Mouse (Mus musculus): Measurements from ENCODE around the gene Itsn2.
"Not testable (repeated sequence)": the region's sequence is repeated elsewhere in the genome, so short reads cannot be mapped to it uniquely, and the experiment has no call there.

Gene Itsn2

GRCm38 (mm10) chr12:4598666-4599428 lies 6.4 kb downstream of the Itsn2 start:
- DNase-seq (ENCODE audit: low spot score): no peak

- DNase-seq (ENCODE audit: low spot score): no peak
Observed at GRCm38 (mm10) chr12:4599713-4600112, 7.3 kb downstream of the Itsn2 start.

- no peak for DNase-seq (ENCODE audit: low spot score)
Observed at GRCm38 (mm10) chr12:4606625-4607024, 14.2 kb downstream of the Itsn2 start.

- DNase-seq (ENCODE audit: low spot score): no peak
Observed at GRCm38 (mm10) chr12:4614722-4615121, 22.3 kb downstream of the Itsn2 start.

GRCm38 (mm10) chr12:4624201-4624600 lies 31.8 kb downstream of the Itsn2 start:
- no peak for DNase-seq (ENCODE audit: low spot score)

- no peak for DNase-seq (ENCODE audit: low spot score)
Observed at GRCm38 (mm10) chr12:4632957-4633356, 40.5 kb downstream of the Itsn2 start.

- DNase-seq (ENCODE audit: low spot score): no peak
Observed at GRCm38 (mm10) chr12:4638438-4638837, 46.0 kb downstream of the Itsn2 start.

GRCm38 (mm10) chr12:4640737-4641136 lies 48.3 kb downstream of the Itsn2 start:
- DNase-seq (ENCODE audit: low spot score): no peak

- no peak for DNase-seq (ENCODE audit: low spot score)
Observed at GRCm38 (mm10) chr12:4656813-4657212, 64.4 kb downstream of the Itsn2 start.

GRCm38 (mm10) chr12:4664929-4665674 lies 72.7 kb downstream of the Itsn2 start:
- DNase-seq (ENCODE audit: low spot score): no peak

GRCm38 (mm10) chr12:4665675-4666037 lies 73.2 kb downstream of the Itsn2 start:
- DNase-seq (ENCODE audit: low spot score): no peak

GRCm38 (mm10) chr12:4676336-4676735 lies 83.9 kb downstream of the Itsn2 start:
- DNase-seq (ENCODE audit: low spot score): no peak

- no peak for DNase-seq (ENCODE audit: low spot score)
Observed at GRCm38 (mm10) chr12:4679971-4680370, 87.5 kb downstream of the Itsn2 start.

- no peak for DNase-seq (ENCODE audit: low spot score)
Observed at GRCm38 (mm10) chr12:4685441-4685840, 93.0 kb downstream of the Itsn2 start.

- no peak for DNase-seq (ENCODE audit: low spot score)
Observed at GRCm38 (mm10) chr12:4688386-4688785, 95.9 kb downstream of the Itsn2 start.

- no peak for DNase-seq (ENCODE audit: low spot score)
Observed at GRCm38 (mm10) chr12:4689341-4689740, 96.9 kb downstream of the Itsn2 start.

- DNase-seq (ENCODE audit: low spot score): no peak
Observed at GRCm38 (mm10) chr12:4691193-4691592, 98.8 kb downstream of the Itsn2 start.

- no peak for DNase-seq (ENCODE audit: low spot score)
Observed at GRCm38 (mm10) chr12:4694534-4694933, 102.1 kb downstream of the Itsn2 start.

GRCm38 (mm10) chr12:4705626-4706025 lies 113.2 kb downstream of the Itsn2 start:
- not testable (repeated sequence) for DNase-seq (ENCODE audit: low spot score)

- no peak for DNase-seq (ENCODE audit: low spot score)
Observed at GRCm38 (mm10) chr12:4706175-4706574, 113.7 kb downstream of the Itsn2 start.

GRCm38 (mm10) chr12:4706901-4707300 lies 114.5 kb downstream of the Itsn2 start:
- no peak for DNase-seq (ENCODE audit: low spot score)

GRCm38 (mm10) chr12:4707488-4708017 lies 115.1 kb downstream of the Itsn2 start:
- DNase-seq (ENCODE audit: low spot score): no peak

- no peak for DNase-seq (ENCODE audit: low spot score)
Observed at GRCm38 (mm10) chr12:4708296-4708695, 115.9 kb downstream of the Itsn2 start.
